Mouse (Mus musculus) cortical plate, adult 2 months (tissue): ENCODE data around the gene Rwdd3. TPM values are rescaled to one million over a fixed set of nuclear protein-coding genes. Genes with fewer than 3 reads are reported as not detected.

Experiments
- H3K27ac ChIP-seq: fragments of 200-500 bp; 2 replicates; pipeline ENCODE4 v1.5.1; 2012; ENCODE audit warnings: low read length, control low read depth, inconsistent platforms; ENCODE audit not compliant: insufficient read depth
- H3K4me1 ChIP-seq: fragments of 200-500 bp; 2 replicates; pipeline ENCODE4 v1.6.1; 2011; ENCODE audit warnings: low read length; ENCODE audit not compliant: control insufficient read depth, insufficient read depth
- H3K4me3 ChIP-seq: fragments of 200-500 bp; 2 replicates; pipeline ENCODE4 v1.5.1; 2011; ENCODE audit warnings: mild to moderate bottlenecking, low read length, control low read depth; ENCODE audit not compliant: insufficient read depth
- CTCF ChIP-seq: fragments of 200-500 bp; IDR thresholded peaks from 2 replicates; pipeline ENCODE4 v1.5.1; 2011; ENCODE audit warnings: mild to moderate bottlenecking, control low read depth, low read length; ENCODE audit not compliant: insufficient read depth; ENCODE audit errors: extremely low read depth
- POLR2A ChIP-seq: fragments of 200-500 bp; IDR thresholded peaks from 2 replicates; pipeline ENCODE4 v1.6.1; 2011; ENCODE audit warnings: mild to moderate bottlenecking, low read length, control low read depth; ENCODE audit not compliant: insufficient read depth; ENCODE audit errors: extremely low read depth
- polyA plus RNA-seq: library from polyadenylated mRNA; depleted of rRNA; stranded (reverse); fragments of >200 nt; gene quantifications from 2 replicates; pipeline ENCODE4 v1.2.3, GENCODE M21; 2012; rRNA removed

Gene Rwdd3
- polyA plus RNA-seq, 1 experiment, result 5.9 TPM

DNA sequence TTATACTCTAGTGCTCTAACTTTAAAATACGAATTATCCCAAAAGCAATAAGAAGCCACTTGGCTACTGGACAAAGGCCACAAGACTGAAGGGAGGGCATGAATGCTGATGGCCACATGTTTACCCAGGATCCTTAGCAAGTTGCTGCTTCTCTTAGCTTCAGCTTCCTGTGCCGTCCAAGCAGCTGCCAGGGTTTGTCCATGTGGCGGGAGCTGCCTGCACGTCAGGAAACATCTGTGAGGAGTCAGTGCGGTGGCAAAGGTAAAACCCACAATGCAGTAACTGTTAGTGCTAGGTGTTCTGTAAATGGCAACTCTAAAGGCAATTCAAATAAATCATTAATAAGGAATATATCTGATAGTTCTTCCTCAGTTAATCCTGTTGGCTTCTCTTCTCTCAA is 38.5 kb downstream of the Rwdd3 start:
- H3K4me1 ChIP-seq, result no peaks in the 10 kb centered on the region
- TF ChIP-seq CTCF (no peak), POLR2A (no peak)
- no peak overlapping the region for H3K27ac ChIP-seq
- no peak overlapping the region for H3K4me3 ChIP-seq

DNA sequence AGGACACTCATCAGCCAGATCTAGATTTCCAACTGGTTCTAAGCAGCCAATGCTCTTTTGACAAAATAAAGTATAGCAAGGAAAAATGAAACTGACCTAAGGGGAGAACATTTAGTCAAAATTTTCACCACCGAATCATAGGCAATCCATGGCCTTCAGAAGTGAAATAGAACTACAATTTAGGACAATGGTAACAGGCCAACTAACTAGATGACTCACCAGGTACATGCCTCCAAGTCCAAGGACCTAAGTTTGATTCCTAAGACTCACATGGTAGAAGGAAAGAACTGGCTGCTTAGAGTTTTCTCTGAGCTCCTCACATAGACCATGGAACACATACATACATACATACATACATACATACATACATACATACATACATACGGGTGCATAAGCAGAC is 44.3 kb downstream of the Rwdd3 start:
- Histone ChIP-seq H3K4me3 (no peak overlapping the region), H3K4me1 (no peaks in the 10 kb centered on the region), H3K27ac (no peak overlapping the region)
- no peak for TF ChIP-seq POLR2A
- no peak for TF ChIP-seq CTCF

DNA sequence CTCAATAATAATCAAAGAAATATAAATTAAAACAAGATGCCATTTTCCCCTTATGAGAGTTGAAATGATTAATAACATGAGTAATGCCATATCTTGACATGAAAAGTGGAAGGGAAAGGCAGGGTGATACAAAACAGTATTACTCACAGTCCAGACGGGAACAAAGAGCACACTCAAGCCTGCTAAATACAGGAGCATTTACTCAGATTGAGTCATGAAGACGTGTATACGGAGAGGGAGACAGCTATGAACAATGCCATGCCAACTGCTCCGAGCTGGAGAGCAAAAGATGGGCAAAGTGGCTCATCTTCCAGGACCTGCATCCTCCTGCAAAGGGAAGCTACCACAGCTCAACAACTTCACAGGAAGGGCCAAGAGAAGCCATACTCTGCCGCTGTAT is 45.0 kb downstream of the Rwdd3 start:
- TF ChIP-seq POLR2A (no peak), CTCF (no peak)
- no peak overlapping the region for H3K27ac ChIP-seq
- no peak overlapping the region for H3K4me3 ChIP-seq
- no peaks in the 10 kb centered on the region for H3K4me1 ChIP-seq

DNA sequence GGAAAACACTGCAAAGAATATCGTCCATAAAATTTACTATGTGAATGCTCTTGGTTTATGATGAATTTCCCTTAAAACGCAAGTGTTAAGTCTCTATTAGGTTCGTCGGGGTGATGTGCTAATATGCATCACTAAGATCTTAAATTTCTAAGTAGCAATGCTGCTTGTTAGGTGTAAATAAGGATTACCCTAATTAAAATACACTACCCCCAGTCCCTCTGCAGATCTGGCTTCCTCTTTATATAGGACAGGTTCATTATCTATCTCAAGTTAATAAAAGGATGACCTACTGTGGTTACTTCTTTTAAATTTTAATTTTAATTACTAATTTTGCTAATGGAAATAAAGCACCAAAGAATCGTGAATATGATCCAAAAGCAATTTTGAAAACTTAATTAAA is 50.4 kb downstream of the Rwdd3 start:
- Histone ChIP-seq H3K27ac (no peak overlapping the region), H3K4me3 (no peak overlapping the region)
- TF ChIP-seq POLR2A (no peak), CTCF (no peak)

DNA sequence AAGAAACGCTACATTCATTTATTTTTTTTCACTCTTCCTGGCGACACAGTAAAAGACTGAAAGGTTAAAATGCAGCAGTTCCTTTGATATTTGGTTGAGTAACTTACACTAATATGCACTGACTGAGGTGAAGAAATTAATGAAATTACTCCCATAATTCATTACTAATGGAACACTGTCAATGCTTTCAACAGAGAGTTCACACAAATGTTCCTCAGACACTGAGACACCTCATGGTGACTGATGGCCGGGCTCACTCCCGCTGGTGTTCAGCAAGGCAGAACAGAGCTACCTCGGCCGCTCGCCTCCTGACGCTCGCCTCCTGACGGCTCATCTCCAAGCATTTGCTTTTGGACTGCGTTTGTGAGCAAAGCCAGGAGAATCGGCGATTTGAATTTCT is 54.9 kb downstream of the Rwdd3 start:
- no peak overlapping the region for H3K27ac ChIP-seq
- H3K4me1 ChIP-seq, result no peaks in the 10 kb centered on the region
- no peak for TF ChIP-seq CTCF
- no peak for TF ChIP-seq POLR2A
- H3K4me3 ChIP-seq, result no peak overlapping the region

More for the DNA sequence above, 50.4 kb downstream of the Rwdd3 start:
- no peaks in the 10 kb centered on the region for H3K4me1 ChIP-seq

DNA sequence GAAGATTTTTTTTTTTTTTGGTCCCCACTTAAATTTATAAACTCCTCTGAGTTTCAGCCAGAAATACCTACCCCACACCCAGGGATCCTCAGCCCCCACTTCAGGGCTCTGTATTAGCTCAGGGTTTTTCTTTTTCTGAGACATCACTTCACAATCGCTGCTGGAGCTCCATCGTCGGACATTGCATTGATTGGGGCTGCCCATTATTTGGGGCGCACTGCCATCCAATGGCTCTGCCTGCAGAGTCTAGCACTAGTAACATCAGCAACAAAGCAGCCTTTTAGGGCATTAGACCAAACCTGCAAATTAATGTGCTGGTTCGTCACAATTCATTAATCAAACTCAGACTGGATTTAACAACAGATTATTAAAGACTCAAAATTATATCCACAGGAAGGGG is 55.4 kb downstream of the Rwdd3 start:
- TF ChIP-seq CTCF, result no peak
- TF ChIP-seq POLR2A, result no peak
- Histone ChIP-seq H3K4me3 (no peak overlapping the region), H3K27ac (no peak overlapping the region), H3K4me1 (no peaks in the 10 kb centered on the region)

DNA sequence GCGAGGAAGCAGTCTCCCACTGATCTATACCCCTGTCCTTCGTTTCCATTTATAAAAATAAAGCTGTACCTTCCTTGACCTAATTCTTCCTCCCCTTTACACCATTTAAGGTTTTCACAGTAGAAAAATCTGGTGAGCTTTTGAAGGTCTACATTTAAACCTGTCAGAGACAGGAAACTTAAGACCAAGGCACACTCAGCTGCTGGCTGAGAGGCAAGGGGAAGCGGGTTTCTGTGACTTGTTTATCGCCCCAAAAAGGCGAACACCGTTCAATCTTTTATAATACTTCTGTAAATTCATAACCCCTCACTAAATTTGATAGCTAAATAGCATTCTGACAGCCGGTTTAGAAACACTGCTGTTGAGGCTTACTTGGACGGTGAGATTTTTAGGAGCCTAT is 60.4 kb downstream of the Rwdd3 start:
- no peak overlapping the region for H3K27ac ChIP-seq
- H3K4me1 ChIP-seq, result no peaks in the 10 kb centered on the region
- TF ChIP-seq POLR2A (no peak), CTCF (no peak)
- H3K4me3 ChIP-seq, result no peak overlapping the region

DNA sequence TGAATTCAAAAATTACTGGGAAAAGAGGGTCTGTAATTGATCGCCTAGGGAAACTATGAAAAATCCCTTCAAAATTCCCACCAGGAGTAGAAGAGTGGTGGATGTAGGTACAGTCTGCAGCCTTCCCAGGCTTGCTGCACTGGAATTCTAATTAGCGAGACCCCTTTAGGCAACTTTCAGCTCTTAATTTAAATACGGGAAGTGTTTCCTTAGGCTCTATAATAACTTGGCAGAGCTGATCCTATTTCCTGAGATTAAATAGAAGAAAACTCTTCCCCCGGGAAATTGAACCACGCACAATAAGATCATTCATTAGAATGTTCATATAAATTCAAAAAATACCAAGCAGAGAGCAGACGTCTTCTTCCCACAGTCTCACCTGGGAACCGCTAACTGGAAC is 61.1 kb downstream of the Rwdd3 start:
- Histone ChIP-seq H3K4me3 (no peak overlapping the region), H3K4me1 (no peaks in the 10 kb centered on the region), H3K27ac (no peak overlapping the region)
- TF ChIP-seq CTCF (no peak), POLR2A (no peak)

DNA sequence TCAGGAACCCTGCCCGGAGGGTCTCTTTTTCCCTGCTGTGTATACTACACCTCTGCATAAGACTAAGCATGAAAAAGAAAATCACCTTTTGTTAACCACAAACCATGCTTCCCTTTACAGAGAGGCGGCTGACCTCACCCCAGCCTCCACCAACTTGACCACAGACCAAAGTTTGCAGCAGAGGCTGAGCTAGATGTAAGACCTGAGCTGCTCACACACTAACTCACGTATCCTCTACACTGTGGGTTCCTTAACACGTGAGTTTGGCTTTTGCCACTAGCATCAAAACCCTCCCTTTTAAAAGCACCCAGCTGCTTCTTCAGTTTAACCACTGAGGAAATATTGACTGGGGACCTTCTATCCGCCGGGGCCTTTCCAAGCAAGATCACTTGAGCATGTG is 64.0 kb downstream of the Rwdd3 start:
- H3K4me3 ChIP-seq, result no peak overlapping the region
- no peak overlapping the region for H3K27ac ChIP-seq
- no peak for TF ChIP-seq POLR2A
- no peak for TF ChIP-seq CTCF
- H3K4me1 ChIP-seq, result no peaks in the 10 kb centered on the region

DNA sequence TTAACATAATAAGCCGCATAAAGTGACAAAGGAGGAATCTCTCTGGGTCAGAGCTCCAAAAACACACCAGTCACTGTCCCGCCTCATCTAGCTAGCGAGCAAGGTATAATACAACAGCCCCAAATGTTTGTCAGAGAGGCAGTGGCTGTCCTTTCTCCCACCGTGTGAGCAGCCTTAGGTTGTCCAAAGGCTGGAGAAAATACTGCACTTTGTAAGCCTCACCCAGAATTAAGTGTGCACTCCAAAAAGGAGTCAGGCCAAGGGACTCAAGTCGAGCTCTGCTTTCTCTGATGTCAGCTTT is 66.1 kb downstream of the Rwdd3 start:
- Histone ChIP-seq H3K4me3 (no peak overlapping the region), H3K27ac (no peak overlapping the region), H3K4me1 (0 out of 2 replicates have a peak, but pooled peaks cover 2% of the 10 kb centered on the region)
- TF ChIP-seq POLR2A (no peak), CTCF (no peak)

Other genes starting within 250 kb of the Rwdd3 start
- gene Tmem56, start 111.4 kb upstream of the Rwdd3 start, polyA plus RNA-seq, result 23.3 and 25.2 TPM in 2 replicates
- 15.2 and 20.2 TPM in 2 replicates for gene Alg14, start 120.1 kb upstream of the Rwdd3 start, polyA plus RNA-seq